Mouse (Mus musculus): ENCODE data around the gene Sgce.
"Not testable (repeated sequence)": the region's sequence is repeated elsewhere in the genome, so short reads cannot be mapped to it uniquely, and the experiment has no call there.

Gene Sgce

GRCm38 (mm10) chr6:4746696-4747439, at the start of gene Sgce, which contains the start of gene Peg10:
TSS of gene Sgce (minus strand) at chr6:4747207.
TSS of gene Peg10 (plus strand) at chr6:4747306.
- peak; percentile 82 to 83 for DNase-seq

DNA sequence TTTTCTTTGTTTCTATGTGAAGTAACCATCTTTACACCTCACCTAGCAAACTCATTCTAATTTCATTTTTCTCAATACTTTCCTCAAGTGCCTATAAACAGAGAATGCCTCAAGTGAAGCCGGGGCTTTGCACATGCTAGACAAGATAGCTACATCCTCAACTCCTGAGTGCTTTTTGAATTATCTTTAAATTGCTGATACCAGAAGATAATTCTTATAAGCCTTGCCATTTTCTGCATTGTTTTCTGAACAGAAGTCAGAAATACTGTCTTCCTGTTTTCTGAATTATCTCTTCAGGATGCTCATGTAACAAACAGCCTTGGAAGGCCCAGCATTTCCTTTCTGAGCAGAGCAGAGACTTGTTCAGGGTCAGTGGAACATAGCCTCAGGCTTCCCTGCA, 49.3 kb upstream of the Sgce start:
- DNase-seq: no peak

DNA sequence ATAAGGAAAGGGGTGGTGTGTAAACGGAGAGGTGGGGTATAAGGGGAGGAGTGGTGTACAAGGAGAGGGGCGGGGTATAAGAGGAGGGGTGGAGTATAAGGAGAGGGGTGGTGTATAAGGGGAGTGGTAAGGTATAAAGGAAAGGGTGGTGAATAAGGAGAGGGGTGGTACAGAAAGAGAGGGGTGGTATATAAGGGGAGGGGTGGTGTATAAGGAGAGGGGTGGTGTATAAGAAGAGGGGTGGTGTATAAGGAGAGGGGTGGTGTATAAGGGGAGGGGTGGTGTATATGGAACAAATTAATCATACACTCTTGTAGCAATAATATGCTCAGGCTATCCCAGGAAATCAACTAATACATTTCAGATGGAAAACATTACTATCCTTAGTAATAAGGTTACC, 15.2 kb upstream of the Sgce start:
- DNase-seq: no peak

- DNase-seq: not testable (repeated sequence)
Observed at GRCm38 (mm10) chr6:4761415-4762142, 14.6 kb upstream of the Sgce start.

GRCm38 (mm10) chr6:4754886-4755285, 7.9 kb upstream of the Sgce start:
- DNase-seq: no peak

DNA sequence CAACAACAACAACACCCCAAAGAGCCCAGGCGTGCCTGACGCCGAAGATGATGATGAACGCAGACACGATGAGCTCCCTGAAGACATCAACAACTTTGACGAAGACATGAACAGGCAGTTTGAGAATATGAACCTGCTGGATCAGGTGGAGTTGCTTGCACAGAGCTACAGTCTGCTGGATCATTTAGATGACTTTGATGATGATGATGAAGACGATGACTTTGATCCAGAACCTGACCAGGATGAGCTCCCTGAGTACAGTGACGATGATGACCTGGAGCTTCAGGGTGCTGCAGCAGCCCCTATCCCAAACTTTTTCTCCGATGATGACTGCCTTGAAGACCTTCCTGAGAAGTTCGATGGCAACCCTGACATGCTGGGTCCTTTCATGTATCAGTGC, 7.3 kb upstream of the Sgce start:
- no peak for DNase-seq

DNA sequence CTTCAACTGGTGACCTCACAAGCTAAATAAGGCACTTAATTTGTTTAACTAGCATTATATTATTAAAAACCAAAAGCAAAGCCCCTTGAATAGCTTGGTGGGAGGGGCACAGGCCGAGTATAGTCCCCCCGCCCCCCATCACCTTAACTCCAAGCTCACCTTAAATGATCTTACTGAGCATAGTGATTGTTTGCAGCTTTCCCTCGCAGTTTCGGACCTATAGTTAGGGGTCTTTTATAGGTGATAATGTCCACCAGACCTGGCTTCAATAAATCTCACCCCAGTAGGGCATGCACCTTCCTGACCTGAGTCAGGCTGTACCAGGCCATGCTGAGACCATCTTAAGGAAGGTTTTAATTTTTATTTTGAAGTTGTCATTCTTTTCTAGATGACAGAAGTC, 4.3 kb upstream of the Sgce start:
- no peak for DNase-seq

DNA sequence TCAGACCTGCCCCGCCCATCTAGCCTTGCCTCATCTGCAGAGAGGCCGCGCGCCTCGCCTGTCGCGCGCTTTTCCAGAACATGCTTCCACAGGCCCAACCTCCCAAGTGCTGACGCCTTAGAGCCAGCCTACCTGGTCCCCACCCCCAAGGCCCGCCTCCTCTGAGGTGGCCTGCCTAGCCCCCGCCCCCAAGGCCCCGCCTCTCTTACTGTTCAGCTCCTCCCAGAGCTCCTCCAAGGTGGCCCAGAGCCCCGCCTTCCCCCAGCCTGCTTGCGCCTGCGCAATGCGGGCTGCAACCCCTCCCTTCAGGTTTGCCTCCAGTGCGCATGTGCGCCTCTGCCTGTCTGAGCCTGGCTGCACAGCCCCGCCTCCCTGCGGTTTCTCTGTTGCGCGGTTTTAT, 2.1 kb upstream of the Sgce start:
- DNase-seq: peak; percentile 95 to 97

DNA sequence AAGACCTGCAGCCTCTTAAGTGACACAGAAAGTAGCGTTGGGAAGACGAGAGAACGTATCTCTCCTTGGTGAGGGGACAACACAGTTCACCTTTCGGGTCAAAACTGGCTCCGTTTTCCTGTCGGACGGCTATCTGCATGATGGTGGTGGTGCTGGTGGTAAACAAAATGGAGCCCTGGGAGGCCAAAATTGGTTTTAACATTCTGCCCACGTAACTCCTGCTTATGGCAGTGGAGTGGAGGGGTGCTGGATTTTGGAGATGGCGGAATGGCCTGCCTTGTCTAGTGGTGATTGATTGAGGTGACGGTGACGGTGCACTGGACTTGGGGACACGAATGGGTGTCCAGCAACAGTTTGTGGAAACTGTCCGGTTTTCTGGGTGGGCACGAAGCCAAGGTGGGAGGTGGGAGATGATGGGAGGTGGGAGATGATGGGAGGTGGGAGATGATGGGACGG, 1.5 kb upstream of the Sgce start:
- no peak for DNase-seq

GRCm38 (mm10) chr6:4747677-4748505, 884 bp upstream of the Sgce start:
- DNase-seq: peak; percentile 34 to 51

DNA sequence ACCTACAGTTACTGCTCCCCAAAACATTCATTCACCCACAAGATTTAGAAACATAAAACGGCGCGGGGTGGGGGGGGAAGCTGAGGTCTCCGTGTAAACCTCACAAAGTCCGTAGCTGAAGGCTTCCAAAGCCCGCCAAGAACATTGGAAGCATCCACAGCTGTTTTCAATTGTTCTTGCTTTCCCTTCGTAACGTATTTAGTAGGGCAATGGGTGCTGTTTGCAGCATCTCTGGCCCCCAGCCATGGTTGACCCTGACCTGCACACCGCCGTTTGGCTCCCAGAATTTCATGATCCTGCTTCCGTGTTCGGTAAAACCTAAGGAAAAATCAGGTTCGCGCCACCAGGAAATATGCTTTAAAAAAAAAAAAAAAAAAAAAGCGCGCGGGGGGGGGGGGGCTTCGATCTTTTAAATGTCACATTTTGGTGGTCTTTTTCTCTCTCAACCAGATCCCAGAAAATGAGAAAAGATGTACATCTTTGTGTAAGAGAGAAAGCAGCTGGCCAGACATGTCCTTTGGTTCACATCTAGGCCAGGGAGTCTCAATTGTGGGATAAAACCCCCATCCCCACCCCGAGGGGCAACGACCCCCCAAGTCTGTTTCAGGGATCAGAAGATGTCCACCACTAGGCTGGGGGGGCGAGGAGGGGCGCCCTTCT, 841 bp downstream of the Sgce start:
- peak; percentile 19 to 23 for DNase-seq

GRCm38 (mm10) chr6:4740511-4740910, 6.5 kb downstream of the Sgce start:
- DNase-seq: peak; percentile 37 to 56

DNA sequence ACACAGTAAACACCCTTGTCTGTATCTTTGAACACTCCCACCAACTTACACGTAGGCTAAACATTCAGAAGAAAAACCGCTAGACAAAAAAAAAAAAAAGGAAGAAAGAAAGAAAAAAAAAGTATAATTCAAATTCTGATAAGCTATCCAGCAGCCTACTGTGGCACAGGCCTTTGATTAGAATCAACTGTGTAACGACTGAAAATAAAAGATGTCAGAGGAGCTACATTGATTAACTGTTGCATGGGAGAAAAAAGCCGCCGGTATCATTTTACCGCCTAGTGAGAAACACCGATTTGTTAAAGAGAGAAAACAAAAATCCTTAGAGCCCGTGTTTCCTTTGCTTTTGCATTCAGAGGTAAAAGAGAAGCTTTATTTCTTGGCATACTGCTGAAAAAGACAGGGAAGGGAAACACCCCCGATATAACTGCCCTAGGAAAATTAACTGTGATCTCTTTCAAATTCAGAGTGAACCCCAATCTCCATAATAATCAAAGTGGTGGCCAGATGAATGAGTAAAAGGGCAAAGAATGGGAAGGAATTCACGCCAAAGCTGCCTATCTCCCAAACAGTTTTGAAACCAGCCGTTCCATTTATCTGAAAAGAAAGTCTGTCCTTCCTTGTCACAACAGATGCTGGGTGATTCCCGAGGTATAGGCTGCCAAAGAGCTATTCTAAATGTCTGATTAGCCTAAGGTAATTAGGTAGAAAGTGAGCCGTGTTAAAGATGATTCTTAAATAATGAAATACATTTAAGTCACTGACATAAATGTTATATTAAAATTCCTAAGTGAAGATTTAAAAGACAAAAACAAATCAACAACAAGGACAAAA, 7.3 kb downstream of the Sgce start:
- no peak for DNase-seq

GRCm38 (mm10) chr6:4738717-4739116, 8.3 kb downstream of the Sgce start:
- no peak for DNase-seq

GRCm38 (mm10) chr6:4738034-4738629, 8.9 kb downstream of the Sgce start:
- no peak for DNase-seq

- DNase-seq: no peak
Observed at GRCm38 (mm10) chr6:4736372-4736771, 10.6 kb downstream of the Sgce start.

DNA sequence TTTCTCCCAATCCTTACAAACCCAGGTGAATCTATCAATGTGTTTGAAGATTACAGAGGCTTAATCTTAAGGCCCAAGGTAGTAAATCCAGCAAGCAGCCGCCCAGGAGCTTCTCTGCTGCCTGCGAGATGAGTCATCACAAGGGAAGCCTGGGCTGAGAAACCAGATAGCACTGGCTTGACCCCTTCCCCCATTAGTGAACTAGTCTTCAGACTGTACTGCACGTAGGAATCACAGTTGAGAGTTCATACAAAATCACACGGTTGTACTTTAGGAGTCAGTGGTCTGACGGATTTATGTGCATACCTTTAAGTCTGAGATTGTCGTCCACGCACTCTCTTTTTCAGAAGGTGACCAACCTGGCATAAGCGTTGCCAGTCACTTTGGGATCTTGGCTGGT, 13.8 kb downstream of the Sgce start:
- DNase-seq: no peak

GRCm38 (mm10) chr6:4731675-4732074, 15.3 kb downstream of the Sgce start:
- no peak for DNase-seq

DNA sequence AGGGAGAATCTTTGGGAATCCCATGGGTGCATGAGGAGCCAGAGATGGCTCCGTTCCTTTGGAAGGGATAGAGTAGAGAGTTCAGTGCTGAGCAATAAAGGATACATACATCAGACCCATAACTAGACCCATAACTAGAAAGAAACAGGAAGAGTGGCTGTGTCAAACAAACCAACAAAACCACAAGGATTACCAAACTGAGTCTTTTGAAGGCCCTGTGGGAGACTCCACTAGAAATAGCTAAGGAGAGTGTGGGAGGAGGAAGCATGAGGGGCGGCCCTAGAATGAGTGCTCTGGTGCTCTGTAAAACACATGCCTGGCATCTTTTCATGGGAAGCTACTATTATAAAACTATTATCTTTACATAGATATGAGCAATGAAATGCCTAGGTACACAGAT, 18.7 kb downstream of the Sgce start:
- DNase-seq: no peak

- DNase-seq: no peak
Observed at GRCm38 (mm10) chr6:4723998-4724757, 22.8 kb downstream of the Sgce start.

GRCm38 (mm10) chr6:4722739-4723138, 24.3 kb downstream of the Sgce start:
- no peak for DNase-seq
